Mouse (Mus musculus) CD4-positive, CD25-positive, alpha-beta regulatory T cell, adult 2 months (primary cell): ENCODE results near the gene Yif1b.
A peak's percentile ranks its signal among the peaks of the same experiment; 100 is the strongest.

Experiments used
- DNase-seq: peaks from one replicate; pipeline ENCODE4 v3.0.0-alpha.2; 2012; ENCODE audit warnings: low read depth, low spot score

Yif1b gene

DNA sequence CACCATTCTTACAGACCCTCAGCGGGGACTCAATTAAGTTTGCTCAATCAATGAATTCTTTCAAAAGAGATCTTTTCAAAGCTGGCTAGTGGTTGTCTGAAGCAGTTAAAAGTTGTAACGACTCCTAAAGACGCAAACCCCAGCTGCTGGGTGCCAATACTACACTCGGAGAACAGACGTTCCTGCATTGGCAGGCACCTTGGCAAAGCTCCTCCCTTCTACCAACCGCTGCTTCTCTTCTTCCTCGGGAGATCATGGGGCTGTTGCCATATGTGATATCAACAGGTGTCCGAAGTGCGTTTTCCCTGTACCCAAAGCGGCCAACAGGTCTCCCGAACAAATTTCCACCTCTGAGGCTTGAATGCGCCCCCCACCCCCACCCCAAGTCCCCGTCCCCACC lies 42.7 kb downstream of the Yif1b start:
- DNase-seq = peak; percentile 49

DNA sequence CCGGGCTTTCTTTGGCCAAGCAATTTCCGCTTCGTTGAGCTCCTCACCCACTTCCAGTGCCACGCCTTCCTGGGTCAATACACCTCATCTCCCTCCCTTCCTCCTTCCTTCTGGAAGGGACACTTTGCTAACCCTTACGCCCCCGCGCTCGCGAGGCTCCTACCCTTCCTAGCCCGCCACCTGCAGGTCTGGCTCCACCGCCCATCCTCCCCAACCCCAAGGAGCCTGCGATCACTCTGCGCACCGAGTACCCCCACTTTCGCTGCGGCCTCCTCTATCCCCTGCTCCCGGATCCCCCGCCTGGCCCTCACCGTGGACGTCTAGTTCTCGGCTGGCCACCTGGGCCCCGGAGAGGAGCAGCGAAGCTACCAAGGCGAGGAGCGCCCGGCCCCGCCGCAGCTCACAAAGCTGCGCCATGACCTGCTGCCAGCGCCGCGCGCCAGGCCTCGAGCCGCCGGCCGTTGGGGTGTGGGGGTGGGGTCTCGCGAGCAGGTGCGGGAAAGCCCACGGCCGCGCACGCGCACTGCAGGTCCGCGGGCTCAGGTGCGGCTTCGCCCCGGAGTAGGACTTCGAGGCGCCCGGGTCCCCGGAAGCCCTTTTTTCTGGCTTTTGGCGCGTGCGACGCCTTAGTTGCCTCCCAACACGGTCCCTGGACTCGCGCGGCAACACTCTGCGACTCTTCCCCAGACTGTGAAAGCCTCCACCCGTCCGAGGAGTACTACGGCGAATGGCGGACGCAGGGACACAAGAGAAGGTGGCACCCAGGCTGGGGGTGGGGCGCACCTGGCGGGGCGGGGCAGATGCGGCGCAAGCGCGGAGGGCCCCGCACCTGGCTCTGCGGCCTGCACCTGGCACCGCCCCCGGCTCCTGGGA lies 43.3 kb downstream of the Yif1b start, which contains the start of gene Spint2:
Gene Spint2 (minus strand): TSS at position 712 of the 873 bp plus-strand sequence.
- peak; percentile 79 for DNase-seq

DNA sequence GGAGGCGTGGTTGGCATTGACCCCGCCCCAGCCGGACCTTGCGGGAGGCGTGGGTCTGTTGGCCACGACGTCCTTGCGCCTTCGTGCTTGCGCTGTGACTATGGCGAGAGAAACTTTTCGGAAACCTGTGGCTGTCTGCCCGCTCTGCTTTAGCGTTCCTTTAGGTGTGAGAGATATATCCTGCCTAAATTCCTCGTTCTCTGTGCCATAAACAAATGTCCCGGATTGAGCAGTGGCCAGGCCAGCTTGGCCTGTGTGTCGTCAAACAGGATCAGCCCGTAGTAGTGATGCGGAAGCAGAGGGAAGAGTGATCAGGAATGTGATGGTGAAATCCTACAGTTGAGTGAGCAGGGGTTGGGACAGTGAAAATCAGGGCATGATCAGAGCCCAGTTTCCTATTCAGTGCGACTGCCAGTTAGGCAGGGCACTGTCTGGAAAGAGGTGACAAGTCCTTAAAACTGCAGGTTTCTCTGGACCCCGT lies 44.0 kb downstream of the Yif1b start:
- DNase-seq = no peak

DNA sequence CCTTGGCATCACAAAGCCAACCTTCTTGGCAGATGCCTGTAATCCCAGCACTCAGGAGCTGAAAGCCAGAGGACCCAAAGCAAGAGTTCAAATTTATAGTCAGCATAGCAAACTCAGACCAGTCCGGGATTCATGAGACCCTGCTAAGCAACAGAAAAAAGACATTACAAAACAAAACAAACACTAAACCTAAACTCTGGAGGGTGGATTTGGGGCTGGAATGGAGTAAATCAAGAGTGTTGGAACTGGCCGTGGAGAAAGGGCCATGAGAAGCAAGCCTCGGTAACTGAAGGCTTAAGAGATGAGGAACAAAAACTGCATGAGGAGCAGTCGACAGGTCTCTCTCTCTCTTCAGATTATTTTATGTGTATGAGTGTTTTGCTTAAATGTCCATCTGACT lies 45.7 kb downstream of the Yif1b start:
- DNase-seq = no peak

DNA sequence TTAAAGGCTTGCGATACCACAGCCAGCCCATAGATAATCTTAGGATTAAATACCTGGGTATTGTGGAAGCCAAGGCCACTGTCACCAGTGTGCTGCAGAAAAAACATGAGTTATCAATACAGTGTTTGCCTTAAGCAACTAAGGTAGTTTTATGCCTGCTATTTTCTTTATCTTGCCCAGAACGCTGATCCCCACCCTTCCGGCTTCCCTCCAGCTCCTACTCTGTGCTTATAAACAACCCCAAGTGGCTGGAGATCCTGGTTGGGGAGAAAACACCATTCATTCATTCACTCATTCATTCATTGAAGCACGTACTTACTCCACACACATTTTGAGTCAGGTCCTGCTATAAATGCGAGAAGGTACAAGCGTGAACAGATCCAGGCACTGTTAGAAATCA lies 46.4 kb downstream of the Yif1b start:
- no peak for DNase-seq

DNA sequence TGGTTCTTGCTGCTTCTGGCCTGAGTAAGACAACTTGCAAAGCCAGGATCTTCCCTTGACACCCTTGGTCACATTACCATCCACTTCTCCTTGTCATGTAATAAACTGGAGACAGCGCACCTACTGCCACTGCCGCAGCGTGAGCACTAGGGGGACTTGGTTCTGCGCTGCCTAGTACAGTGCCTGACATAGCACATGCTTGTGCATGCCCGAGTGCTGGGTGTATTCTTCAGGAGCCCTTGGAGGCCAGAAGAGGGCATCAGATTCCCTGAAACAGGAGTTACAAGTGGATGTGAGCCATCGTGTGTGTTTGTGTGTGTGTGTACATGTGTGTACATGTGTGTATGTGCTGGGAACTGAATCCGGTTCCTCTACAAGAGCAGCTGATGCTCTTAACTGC lies 49.4 kb downstream of the Yif1b start:
- DNase-seq = no peak

DNA sequence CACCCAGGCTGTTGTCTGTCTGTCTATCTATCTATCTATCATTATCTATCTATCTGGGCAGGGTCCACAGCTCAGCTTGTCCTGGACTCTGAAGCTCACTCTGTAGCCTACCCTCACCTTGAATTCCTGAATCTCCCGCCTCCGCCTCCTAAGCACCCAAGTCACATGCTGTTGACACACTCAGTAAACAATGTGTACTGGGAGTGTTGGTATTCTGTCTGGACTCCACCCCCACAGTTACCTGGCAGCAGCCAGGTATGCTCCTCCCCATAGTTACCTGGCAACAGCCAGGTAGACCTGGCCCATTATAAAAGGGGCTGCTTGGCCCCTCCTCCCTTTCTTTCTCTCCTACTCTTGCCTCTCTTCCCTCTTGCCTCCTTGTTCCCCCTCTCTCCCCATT lies 50.0 kb downstream of the Yif1b start:
- no peak for DNase-seq

DNA sequence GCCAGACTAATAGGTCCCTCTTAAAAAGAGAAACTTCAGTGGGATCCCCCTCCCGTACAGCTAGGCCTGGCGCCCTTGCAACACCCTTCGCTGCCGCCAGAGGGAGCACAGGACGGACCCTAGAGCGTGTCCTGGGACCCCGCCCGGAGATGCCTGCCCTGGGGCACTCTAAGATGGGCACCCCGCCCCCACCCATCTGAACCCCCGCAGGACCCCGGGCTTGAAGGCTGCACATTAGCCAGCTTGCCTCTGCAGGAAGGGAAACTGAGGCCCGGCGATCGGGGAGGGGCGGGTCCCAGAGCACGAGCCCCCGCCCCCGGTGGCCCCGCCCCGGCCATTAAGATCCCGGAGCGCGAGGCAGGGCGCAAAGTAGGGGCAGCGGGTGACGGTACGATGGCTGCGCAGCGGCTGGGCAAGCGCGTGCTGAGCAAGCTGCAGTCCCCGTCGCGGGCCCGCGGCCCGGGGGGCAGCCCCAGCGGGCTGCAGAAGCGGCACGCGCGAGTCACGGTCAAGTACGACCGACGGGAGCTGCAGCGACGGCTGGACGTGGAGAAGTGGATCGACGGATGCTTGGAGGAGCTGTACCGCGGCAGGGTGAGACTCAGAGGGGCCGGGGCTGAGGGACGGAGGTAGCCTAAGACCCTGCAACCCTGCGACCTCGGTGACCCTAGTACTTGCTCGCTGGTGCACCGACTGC lies 51.0 kb downstream of the Yif1b start, which contains the start of gene Ppp1r14a:
Gene Ppp1r14a (plus strand): TSS at position 367 of the 697 bp plus-strand sequence.
- peak; percentile 76 for DNase-seq

DNA sequence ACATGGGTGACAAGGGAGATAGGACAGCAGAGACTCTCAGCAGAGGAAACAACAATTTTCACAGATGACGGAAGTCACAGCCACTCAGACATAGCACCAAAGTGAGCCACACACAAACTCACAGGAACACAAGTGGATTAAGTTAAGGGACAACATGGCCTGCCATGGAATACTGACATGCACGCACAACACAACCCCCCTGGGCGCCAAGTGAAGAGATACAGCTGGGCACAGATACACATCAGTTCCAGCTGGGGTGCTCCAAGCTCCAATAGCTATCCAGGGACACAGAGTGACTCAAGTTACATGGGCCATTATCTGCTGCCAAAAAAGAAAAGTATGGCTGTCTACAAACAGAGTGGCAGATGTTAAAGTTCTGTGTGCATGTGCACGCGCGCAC lies 51.7 kb downstream of the Yif1b start:
- DNase-seq = no peak

DNA sequence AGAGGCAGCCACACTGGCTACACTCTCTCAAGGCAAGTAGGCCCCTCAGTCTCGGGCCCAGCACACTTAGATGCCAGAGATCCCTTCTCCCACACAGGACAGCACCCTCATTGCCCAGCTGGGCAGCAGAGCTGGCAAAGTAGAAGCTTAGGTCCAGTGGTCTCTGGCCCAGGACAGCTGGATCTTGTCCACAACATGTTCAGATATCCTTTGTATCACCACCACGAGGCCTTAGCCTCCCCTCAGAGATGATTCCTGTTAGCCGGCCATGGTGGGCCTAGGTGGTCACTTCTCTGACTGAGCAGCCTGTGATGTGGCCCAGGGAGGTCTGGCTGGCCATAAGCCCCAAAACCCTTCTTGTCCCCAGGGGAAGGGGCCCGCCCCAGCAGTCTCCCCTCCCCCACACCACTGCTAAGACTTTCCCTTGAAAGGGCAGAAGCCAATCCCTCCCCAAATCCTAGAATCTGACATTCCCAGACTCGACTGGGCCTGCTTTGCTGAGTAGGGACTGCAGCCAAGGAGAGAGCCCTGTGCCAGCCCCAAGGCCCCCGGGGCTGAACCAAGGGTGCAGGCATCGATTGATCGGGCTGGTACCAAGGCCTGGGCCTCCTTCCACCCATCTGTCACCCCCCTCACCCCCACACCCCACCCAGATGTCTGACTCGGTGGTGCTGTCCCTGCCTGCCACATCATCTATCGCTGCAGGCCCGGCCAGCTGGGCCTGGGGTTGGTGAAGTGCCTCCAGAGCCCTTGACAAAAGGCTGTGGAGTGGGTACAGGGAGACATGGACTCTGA lies 52.8 kb downstream of the Yif1b start:
- DNase-seq = no peak

DNA sequence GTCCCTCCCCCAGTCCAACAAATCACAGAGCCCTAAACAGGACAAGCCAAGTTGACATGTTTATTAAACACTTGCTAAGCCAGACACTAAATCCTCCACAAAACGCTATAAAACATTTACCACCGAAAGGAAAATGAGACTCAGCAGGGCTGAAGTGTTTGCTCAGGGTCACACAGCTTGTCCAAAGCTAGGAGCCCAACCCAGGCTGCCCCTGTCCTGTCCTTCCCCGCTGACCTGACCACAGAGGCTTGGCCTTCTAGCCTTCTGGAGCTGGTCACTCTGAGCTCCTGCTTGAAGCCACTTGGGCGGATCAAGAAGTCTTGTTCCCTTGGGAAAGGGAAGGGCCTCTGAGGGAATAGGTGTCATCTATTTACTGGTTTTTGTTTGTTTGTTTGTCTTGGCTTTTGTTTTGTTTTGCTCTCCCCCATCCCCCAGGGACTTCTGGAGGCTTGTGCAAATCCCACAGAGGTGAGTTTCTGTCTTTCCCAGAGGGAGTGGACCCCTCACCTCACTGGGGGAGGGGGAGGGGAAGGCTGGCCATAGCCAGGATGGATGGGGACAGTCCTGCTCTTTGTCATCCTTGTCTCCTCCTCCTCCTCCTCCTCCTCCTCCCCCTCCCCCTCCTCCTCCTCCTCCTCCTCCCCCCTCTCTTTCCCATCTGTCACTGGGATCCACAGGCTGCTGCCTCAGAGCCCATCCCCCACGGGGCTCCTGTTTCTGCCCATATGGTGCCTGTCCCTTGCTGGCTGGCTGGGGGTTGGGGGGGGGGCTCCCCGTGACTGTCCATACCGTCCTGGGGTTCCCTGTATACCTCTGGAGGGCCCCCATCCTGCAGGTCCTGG lies 53.7 kb downstream of the Yif1b start:
- no peak for DNase-seq

DNA sequence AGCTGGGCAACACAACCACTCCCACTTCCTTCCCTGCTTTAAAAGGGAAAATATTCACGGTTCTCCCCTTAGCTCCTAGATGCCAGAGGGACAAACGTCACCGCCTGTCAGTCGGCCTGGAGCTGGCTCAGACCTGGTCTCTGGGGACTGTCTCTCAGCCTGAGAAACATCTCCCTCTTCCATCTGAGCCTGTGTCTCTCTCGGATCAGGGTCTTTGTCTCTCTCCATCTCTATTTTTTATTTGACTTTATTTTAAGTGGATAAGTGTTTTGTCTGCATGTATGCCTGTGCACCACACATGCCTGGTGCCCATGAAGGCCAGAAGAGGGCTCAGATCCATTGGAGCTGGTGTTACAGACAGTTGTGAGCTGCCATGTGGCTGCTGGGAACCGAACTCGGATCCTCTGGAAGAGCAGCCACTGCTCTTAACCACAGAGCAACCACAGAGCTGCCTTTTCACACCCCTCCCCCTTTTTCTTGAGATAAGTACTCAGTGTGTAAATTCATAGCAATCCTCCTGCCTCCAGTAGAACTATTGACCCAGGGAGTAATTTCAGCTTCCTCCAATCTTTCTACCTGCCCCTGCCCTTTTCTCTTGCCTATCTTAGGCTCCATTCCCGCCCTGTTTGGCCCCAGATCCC lies 54.4 kb downstream of the Yif1b start:
- DNase-seq = no peak

DNA sequence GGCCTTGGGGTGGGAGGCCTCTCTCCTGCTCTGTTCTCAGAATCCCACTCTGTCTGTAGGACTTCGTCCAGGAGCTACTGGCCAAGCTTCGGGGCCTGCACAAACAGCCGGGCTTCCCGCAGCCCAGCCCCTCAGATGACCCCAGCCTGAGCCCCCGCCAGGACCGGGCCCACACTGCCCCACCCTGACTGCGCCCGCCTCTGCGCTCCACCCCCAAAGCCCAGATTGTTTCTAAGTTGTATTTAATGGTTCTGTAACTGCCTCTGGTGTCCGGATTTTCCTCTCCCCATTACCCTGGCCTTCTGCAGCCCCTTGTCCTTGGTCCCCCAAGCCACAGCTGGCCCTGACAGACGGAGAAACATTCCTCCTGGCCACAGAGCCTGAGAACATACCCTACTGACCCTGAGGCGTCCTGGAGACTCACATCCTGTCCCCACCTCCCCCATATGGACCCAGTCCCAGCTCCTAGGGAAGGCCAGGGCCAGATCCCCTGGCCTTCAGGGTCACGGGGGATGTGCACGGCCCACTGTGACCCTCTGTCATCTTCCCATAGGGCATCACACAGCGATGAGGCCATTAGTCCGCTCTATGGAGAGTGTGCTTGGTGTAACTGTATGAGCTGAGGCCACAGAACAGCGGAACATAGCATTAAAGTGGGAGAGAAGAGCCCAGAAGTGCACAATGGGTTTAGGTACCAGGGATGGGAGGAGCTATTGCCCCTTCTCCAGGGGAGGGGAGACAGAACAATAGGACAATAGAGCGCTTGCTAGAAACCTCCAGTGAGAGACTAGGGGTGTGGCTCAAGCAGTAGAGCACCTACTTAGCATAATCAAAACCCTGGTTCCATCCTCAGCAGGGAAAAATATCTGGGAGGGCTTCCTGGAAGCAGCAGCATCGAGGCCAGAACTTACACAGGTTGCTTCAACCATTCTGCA lies 55.3 kb downstream of the Yif1b start:
- DNase-seq = no peak

DNA sequence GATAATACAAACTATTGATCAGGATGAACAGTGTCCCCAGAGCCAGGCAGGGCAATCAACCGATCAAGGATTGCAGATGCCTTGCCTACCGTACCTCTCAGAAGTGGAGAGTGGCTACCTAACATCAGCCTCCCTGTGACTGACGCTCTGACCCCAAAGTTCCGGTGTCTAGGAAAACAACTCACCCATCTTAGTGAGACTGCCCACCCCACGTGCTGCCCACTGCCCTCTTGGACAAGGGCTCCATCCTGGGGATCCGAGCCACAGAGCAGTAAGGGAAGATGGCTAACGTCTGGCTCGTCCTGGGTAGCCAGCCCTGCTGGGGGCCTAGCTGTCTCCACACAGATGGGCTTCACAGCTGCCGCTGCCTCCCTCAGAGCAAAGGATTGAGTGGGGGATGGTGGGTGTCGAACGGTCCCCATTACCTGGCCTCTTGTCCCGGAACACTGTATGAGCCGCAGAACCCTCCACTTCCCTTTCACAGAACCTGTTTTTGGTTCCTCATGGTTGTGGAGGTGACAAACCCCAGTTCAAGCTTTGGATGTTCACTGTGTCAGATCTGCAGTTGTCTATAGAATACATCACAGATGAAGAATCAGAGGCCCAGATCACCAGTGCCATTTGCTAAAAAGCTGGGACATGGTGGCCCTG lies 56.1 kb downstream of the Yif1b start:
- no peak for DNase-seq

DNA sequence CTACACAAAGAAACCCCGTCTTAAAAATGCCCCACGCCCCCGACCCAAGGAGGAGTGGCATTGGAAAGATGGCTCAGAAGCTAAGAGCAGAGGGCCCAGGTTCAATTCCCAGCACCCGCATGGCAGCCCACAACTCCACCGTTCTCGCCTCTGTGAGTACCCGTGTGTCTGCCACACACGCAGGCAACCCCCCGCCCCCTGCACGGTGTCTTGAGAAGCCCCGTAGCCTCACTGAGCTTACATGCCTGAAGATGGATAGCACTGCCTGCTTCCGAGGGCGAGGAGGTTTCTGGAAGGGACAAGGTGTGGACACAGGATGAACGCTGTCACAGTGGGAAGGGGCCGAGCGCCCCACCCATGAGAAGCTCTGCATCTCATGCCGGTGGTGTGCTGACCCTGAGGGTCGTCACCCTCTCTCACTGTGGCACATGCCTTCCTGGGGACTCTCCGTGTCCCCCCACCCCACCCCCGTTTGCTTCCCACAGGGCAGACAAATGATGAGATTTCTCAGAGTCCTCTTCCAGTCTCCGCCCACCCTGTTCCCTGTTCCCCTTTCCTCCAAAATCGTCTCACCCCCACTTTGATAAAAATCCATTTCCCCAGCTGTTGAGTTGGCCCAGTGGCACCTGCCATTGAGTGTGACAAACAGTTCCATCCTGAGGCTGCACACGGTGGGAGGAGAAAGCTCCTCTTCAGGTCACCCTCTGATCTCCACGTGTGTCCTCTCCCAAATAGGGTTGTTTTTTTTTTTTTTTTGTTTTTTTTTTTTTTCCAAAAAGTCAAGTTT lies 57.9 kb downstream of the Yif1b start:
- DNase-seq = no peak

DNA sequence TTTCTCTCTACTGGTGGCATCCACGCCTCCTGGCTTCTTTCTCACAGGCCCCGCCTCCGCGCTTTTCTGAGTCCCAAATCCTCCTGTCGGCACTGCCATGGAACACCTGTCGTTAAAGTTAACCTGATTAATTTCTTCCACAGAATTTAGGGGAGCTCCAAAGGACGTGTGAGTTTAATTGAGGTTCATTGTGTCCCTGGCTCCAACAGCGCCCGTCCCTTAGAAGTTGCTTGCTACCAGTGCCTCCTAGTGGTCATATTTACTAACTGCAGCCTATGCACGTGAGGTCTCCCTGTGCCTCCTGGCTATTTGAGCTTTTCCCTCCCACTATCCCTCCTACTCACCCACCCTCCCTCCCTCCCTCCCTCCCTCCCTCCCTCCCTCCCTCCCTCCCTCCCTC lies 58.9 kb downstream of the Yif1b start:
- DNase-seq = peak; percentile 85
